ENCODE assay signal across 8 mouse cellular contexts in the genomic region with DNA sequence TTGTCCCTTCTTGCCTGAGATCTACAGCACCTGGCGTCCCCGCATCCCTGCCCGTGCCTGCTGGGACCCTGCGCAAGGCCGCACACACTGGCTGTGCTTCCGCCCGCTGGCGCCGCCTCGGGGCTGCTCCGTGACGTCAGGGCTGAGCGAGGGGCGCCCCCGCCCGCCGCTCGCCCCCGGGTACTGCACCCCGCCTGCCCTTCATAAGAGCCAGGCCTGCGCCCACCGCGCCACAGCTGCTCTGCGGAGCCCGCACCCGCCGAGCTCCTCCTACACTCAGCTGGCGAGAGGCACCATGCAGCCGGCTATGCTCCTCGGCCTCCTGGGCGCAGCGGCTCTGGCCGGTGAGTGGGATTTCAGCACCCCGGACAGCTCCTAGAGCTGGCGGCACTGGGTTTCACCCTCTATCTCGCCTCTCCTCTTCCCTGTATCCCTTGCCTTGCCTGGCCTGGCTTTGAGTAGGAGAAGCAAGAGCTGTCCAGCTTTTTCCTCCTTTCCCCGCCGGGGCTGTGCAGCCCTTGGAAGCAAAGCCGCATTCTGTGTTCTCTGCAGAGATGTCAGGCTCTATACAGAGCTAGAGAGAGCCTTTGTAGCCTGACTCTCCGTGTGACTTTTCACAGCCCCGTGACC. TPM values are rescaled to one million over a fixed set of nuclear protein-coding genes. Genes with fewer than 3 reads are reported as not detected.
A peak's percentile ranks its signal among the peaks of the same experiment; 100 is the strongest.
DNase-seq lines count a peak whose midpoint lies in the region; ATAC-seq and TF ChIP-seq lines count a peak whose summit lies in the region.

No protein-coding gene starts in this region.

- peak; percentile 69 for DNase-seq in CD4-positive, CD25-positive, alpha-beta regulatory T cell, adult 2 months (ENCODE audit: low read depth, low spot score)
- DNase-seq in c-Kit-positive CD71-positive TER-119-negative erythroid progenitor cells, embryonic 14.5 days (ENCODE audit: low read depth), result peak; percentile 60
- peak; percentile 93 to 96 for DNase-seq in heart, postnatal 14 days
- DNase-seq in layer of hippocampus, adult 11-12 months (ENCODE audit: low spot score), result peak; percentile 82
- DNase-seq in liver, postnatal 0 days, result peak; percentile 89
- peak; percentile 82 for DNase-seq in thymus, adult 2 months

- peak; percentile 99 for ATAC-seq in forebrain, embryonic 15.5 days (replicated peaks)
- peak; percentile 82 for ATAC-seq in liver, postnatal 0 days

- intact Hi-C loops in heart, postnatal 14 days (cut with DNase I), result no loop called here

- H3K27ac ChIP-seq in forebrain, embryonic 15.5 days (replicated peaks), result peak overlapping the region; percentile 89
- H3K27ac ChIP-seq in liver, postnatal 0 days (ENCODE audit: low read depth), result no peak overlapping the region
- H3K27ac ChIP-seq in olfactory bulb, adult 2 months (ENCODE audit: insufficient read depth, low read depth, low read length), result peak overlapping the region; percentile 98
- no peak overlapping the region for H3K27ac ChIP-seq in thymus, adult 2 months (ENCODE audit: control insufficient read depth, insufficient read depth, low read length)

- TF ChIP-seq CTCF in liver, postnatal 0 days (IDR thresholded peaks at IDR 0.05; ENCODE audit: low read depth), result no peak
- TF ChIP-seq CTCF in olfactory bulb, adult 2 months (IDR thresholded peaks at IDR 0.05; ENCODE audit: insufficient read depth, low read depth, low read length), result no peak
- TF ChIP-seq CTCF in thymus, adult 2 months (IDR thresholded peaks at IDR 0.05; ENCODE audit: borderline replicate concordance, control insufficient read depth, extremely low read depth, insufficient read depth, low read length, poor library complexity), result no peak

- peak; percentile 95 for TF ChIP-seq POLR2A in olfactory bulb, adult 2 months (IDR thresholded peaks at IDR 0.05; ENCODE audit: insufficient read depth, low read depth, low read length)
- TF ChIP-seq POLR2A in thymus, adult 2 months (IDR thresholded peaks at IDR 0.05; ENCODE audit: control insufficient read depth, extremely low read depth, insufficient read depth, low read length, poor library complexity), result no peak

- TF ChIP-seq EP300 in liver, postnatal 0 days (IDR thresholded peaks at IDR 0.05; ENCODE audit: low read depth), result no peak

- 0 out of 2 replicates have a peak, but pooled peaks cover 12% of the 10 kb centered on the region for H3K4me1 ChIP-seq in forebrain, embryonic 15.5 days
- 0 out of 2 replicates have a peak, but pooled peaks cover 3% of the 10 kb centered on the region for H3K4me1 ChIP-seq in liver, postnatal 0 days (ENCODE audit: insufficient read depth)
- H3K4me1 ChIP-seq in olfactory bulb, adult 2 months (ENCODE audit: control insufficient read depth, insufficient read depth, low read length), result peaks cover 5% of the 10 kb centered on the region; the same call in 1 of the 2 replicates
- peaks cover 4% of the 10 kb centered on the region for H3K4me1 ChIP-seq in thymus, adult 2 months (replicated peaks; ENCODE audit: control insufficient read depth, insufficient read depth, low read length)

- under 1% methylated on average over 41 of the region's 41 CpGs for WGBS in forebrain, embryonic 15.5 days
- 1% methylated on average over 34 of the region's 41 CpGs for WGBS in liver, postnatal 0 days (ENCODE audit: insufficient replicate concordance)
- WGBS in olfactory bulb, adult 2 months, result under 1% methylated on average over 40 of the region's 41 CpGs
- WGBS in thymus, adult 2 months, result 2% methylated on average over 41 of the region's 41 CpGs

- peak overlapping the region; percentile 82 for H3K9ac ChIP-seq in forebrain, embryonic 15.5 days (replicated peaks)
- H3K9ac ChIP-seq in liver, postnatal 0 days (replicated peaks), result no peak overlapping the region

- peak overlapping the region; percentile 70 for H3K4me3 ChIP-seq in forebrain, embryonic 15.5 days
- H3K4me3 ChIP-seq in liver, postnatal 0 days (ENCODE audit: low read depth, low read length), result peak overlapping the region; percentile 34
- peak overlapping the region; percentile 88 for H3K4me3 ChIP-seq in olfactory bulb, adult 2 months (ENCODE audit: insufficient read depth, low read depth, low read length)
- no peak overlapping the region for H3K4me3 ChIP-seq in thymus, adult 2 months (ENCODE audit: control insufficient read depth, insufficient read depth, low read length)

- H3K36me3 ChIP-seq in forebrain, embryonic 15.5 days, result no peaks in the 10 kb centered on the region
- H3K36me3 ChIP-seq in liver, postnatal 0 days (replicated peaks; ENCODE audit: insufficient read depth, low read length), result no peaks in the 10 kb centered on the region
- no peaks in the 10 kb centered on the region for H3K36me3 ChIP-seq in thymus, adult 2 months (ENCODE audit: control insufficient read depth, insufficient read depth, low read length)

- peak overlapping the region; percentile 56 for H3K4me2 ChIP-seq in forebrain, embryonic 15.5 days (replicated peaks)
- peak overlapping the region; percentile 62 for H3K4me2 ChIP-seq in liver, postnatal 0 days (ENCODE audit: low read depth, low read length)

- no peaks in the 10 kb centered on the region for H3K9me3 ChIP-seq in forebrain, embryonic 15.5 days
- no peaks in the 10 kb centered on the region for H3K9me3 ChIP-seq in liver, postnatal 0 days (ENCODE audit: low read length)

- H3K27me3 ChIP-seq in forebrain, embryonic 15.5 days, result no peaks in the 10 kb centered on the region; the same call in 1 of the 2 replicates
- peaks cover 12% of the 10 kb centered on the region for H3K27me3 ChIP-seq in liver, postnatal 0 days (ENCODE audit: insufficient read depth, low read length)
- H3K27me3 ChIP-seq in thymus, adult 2 months (ENCODE audit: control insufficient read depth, insufficient read depth, low read length), result no peaks in the 10 kb centered on the region

RNA-seq across cellular contexts. Expression of gene Chgb, which starts 0.5 kb away (rescaled TPM):
- 36.3 and 39.4 TPM in 2 replicates for polyA plus RNA-seq in forebrain, embryonic 15.5 days (2015; fragmentation: Nextera tagmentation; extraction: Ambion mirVana)
- under 1 TPM; 0.17 to 0.53 TPM for total RNA-seq in heart, postnatal 14 days (2021)
- polyA plus RNA-seq in liver, postnatal 0 days (2015; fragmentation: Nextera tagmentation; extraction: Ambion mirVana), result 0.09 TPM in 1 of 2 replicates, not detected in the other
- 149 TPM in 1 of 2 replicates, not detected in the other for polyA plus RNA-seq in olfactory bulb, adult 2 months (2012; ENCODE audit: insufficient read depth, insufficient read length, low replicate concordance, missing spikeins)
- polyA plus RNA-seq in thymus, adult 2 months (2012; rRNA removed), result 0.04 and 0.08 TPM in 2 replicates

RNA-seq across cellular contexts. Expression of gene Trmt6, which starts 34.3 kb away (rescaled TPM):
- polyA plus RNA-seq in forebrain, embryonic 15.5 days (2015; fragmentation: Nextera tagmentation; extraction: Ambion mirVana), result 28.0 and 31.7 TPM in 2 replicates
- total RNA-seq in heart, postnatal 14 days (2021), result 1 to 10 TPM; 6.9 to 7.9 TPM
- polyA plus RNA-seq in liver, postnatal 0 days (2015; fragmentation: Nextera tagmentation; extraction: Ambion mirVana), result 17.3 TPM in 2 replicates
- not detected in 2 replicates for polyA plus RNA-seq in olfactory bulb, adult 2 months (2012; ENCODE audit: insufficient read depth, insufficient read length, low replicate concordance, missing spikeins)
- polyA plus RNA-seq in thymus, adult 2 months (2012; rRNA removed), result 4.5 TPM in 2 replicates

RNA-seq across cellular contexts. Expression of gene Mcm8, which starts 34.4 kb away (rescaled TPM):
- polyA plus RNA-seq in forebrain, embryonic 15.5 days (2015; fragmentation: Nextera tagmentation; extraction: Ambion mirVana), result 8.7 and 8.8 TPM in 2 replicates
- 1 to 10 TPM; 2.6 to 2.9 TPM for total RNA-seq in heart, postnatal 14 days (2021)
- polyA plus RNA-seq in liver, postnatal 0 days (2015; fragmentation: Nextera tagmentation; extraction: Ambion mirVana), result 2.1 and 2.9 TPM in 2 replicates
- not detected in 2 replicates for polyA plus RNA-seq in olfactory bulb, adult 2 months (2012; ENCODE audit: insufficient read depth, insufficient read length, low replicate concordance, missing spikeins)
- polyA plus RNA-seq in thymus, adult 2 months (2012; rRNA removed), result 3.0 and 3.6 TPM in 2 replicates

Comparison
In these comparisons a context has a peak if more than half of its experiments do, and no peak if none do; other contexts are left out.
1. H3K27ac ChIP-seq: peak in forebrain, embryonic 15.5 days (single experiment) and olfactory bulb, adult 2 months (single experiment); none in liver, postnatal 0 days (single experiment) and thymus, adult 2 months (single experiment).
2. RNA of gene Chgb, which starts 0.5 kb away (polyA plus RNA-seq): 149 TPM in olfactory bulb, adult 2 months and 36.3 to 39.4 TPM in forebrain, embryonic 15.5 days; 0.04 to 0.08 TPM in thymus, adult 2 months and 0.09 TPM in liver, postnatal 0 days; every median in the first group is over 10 times any median in the second.
3. Peak in every context shown above with its lines, with median percentiles within 50 percentile points of each other: DNase-seq.